Mouse (Mus musculus) CH12.LX (cell line): Measurements from ENCODE around the gene Serpina3k. TPM values are rescaled to one million over a fixed set of nuclear protein-coding genes. Genes with fewer than 3 reads are reported as not detected.
"Not testable (repeated sequence)": the region's sequence is repeated elsewhere in the genome, so short reads cannot be mapped to it uniquely, and the experiment has no call there.

ENCODE experiments used
- DNase-seq: peaks from one replicate; pipeline ENCODE4 v3.0.0-alpha.2; 2013; ENCODE audit errors: extremely low read depth
- H3K27ac ChIP-seq: 2 replicates; pipeline ENCODE4 v1.5.1; 2012; ENCODE audit warnings: low read depth, mild to moderate bottlenecking, control low read depth, moderate library complexity; ENCODE audit not compliant: insufficient read depth
- H3K27me3 ChIP-seq: replicated peaks from 2 replicates; pipeline ENCODE3; 2012; ENCODE audit warnings: inconsistent platforms
- H3K36me3 ChIP-seq, 2 experiments: replicated peaks in 1 of 2; 2 replicates each; pipeline versions ENCODE3 to v1.6.1; 2012; ENCODE audit warnings: inconsistent platforms in 1 of 2, low read length in 1 of 2, mild to moderate bottlenecking in 1 of 2, mixed read lengths in 1 of 2, moderate library complexity in 1 of 2; ENCODE audit not compliant: control insufficient read depth in 1 of 2, insufficient read depth in 1 of 2
- H3K4me1 ChIP-seq, 2 experiments: 2 replicates each; pipeline ENCODE4 v1.6.1; 2012; ENCODE audit warnings: inconsistent platforms in 1 of 2, moderate library complexity in 1 of 2; ENCODE audit not compliant: insufficient read depth in 2 of 2, control insufficient read depth in 1 of 2
- H3K4me2 ChIP-seq: 2 replicates; pipeline ENCODE4 v1.6.1; 2012; ENCODE audit warnings: low read depth, mild to moderate bottlenecking, control low read depth; ENCODE audit not compliant: poor library complexity, insufficient read depth, severe bottlenecking
- H3K4me3 ChIP-seq, 3 experiments: fragments of 150-350 bp in 1 of 3; sonication (generic) in 1 of 3; replicated peaks in 1 of 3; 2 replicates each; pipeline versions ENCODE3 to v1.5.1; 2011 to 2012; ENCODE audit warnings: low read depth in 2 of 3, low read length in 2 of 3, mild to moderate bottlenecking in 2 of 3, moderate library complexity in 2 of 3, control low read depth in 1 of 3, improper control_type of control experiment in 1 of 3, inconsistent platforms in 1 of 3, mixed read lengths in 1 of 3; ENCODE audit not compliant: poor library complexity in 1 of 3
- H3K79me2 ChIP-seq: replicated peaks from 2 replicates; pipeline ENCODE4 v1.6.1; 2012; ENCODE audit warnings: mild to moderate bottlenecking, moderate library complexity; ENCODE audit not compliant: control insufficient read depth, poor library complexity, insufficient read depth, severe bottlenecking; ENCODE audit errors: extremely low read depth
- H3K9ac ChIP-seq: 2 replicates; pipeline ENCODE4 v1.6.1; 2012; ENCODE audit warnings: low read depth, mild to moderate bottlenecking, control low read depth, moderate library complexity; ENCODE audit not compliant: insufficient read depth
- H3K9me3 ChIP-seq: replicated peaks from 2 replicates; pipeline ENCODE3; 2012; ENCODE audit warnings: low read length, inconsistent platforms, mixed read lengths
- BHLHE40 ChIP-seq: IDR thresholded peaks from 2 replicates; pipeline ENCODE4 v1.6.1; 2011; ENCODE audit warnings: mild to moderate bottlenecking, low read depth, low read length, improper control_type of control experiment
- CHD1 ChIP-seq: IDR thresholded peaks from 2 replicates; pipeline ENCODE4 v1.6.1; 2012; ENCODE audit warnings: low read depth, low read length, improper control_type of control experiment, inconsistent platforms
- CHD2 ChIP-seq: IDR thresholded peaks from 2 replicates; pipeline ENCODE4 v1.6.1; 2011; ENCODE audit warnings: low read length, improper control_type of control experiment
- GABPA ChIP-seq: IDR thresholded peaks from 2 replicates; pipeline ENCODE4 v1.6.1; 2012; ENCODE audit warnings: low read depth, low read length, improper control_type of control experiment, inconsistent platforms; ENCODE audit not compliant: insufficient replicate concordance
- KAT2A ChIP-seq: IDR thresholded peaks from 2 replicates; pipeline ENCODE4 v1.6.1; 2012; ENCODE audit warnings: low read length, improper control_type of control experiment, inconsistent platforms; ENCODE audit not compliant: insufficient replicate concordance
- MAFK ChIP-seq: IDR thresholded peaks from 2 replicates; pipeline ENCODE4 v1.6.1; 2011; ENCODE audit warnings: low read length, improper control_type of control experiment; ENCODE audit not compliant: insufficient replicate concordance
- MAX ChIP-seq: IDR thresholded peaks from 2 replicates; pipeline ENCODE4 v1.6.1; 2011; ENCODE audit warnings: low read length, improper control_type of control experiment
- MAZ ChIP-seq: IDR thresholded peaks from 2 replicates; pipeline ENCODE4 v1.6.1; 2012; ENCODE audit warnings: low read depth, mild to moderate bottlenecking, inconsistent platforms, low read length, improper control_type of control experiment, moderate library complexity
- MYC ChIP-seq: IDR thresholded peaks from 2 replicates; pipeline ENCODE4 v1.6.1; 2011; ENCODE audit warnings: low read depth, mild to moderate bottlenecking, improper control_type of control experiment, low read length
- POLR2A ChIP-seq: IDR thresholded peaks from 2 replicates; pipeline ENCODE4 v1.6.1; 2011; ENCODE audit warnings: low read depth, mild to moderate bottlenecking, improper control_type of control experiment, low read length
- RAD21 ChIP-seq: IDR thresholded peaks from 2 replicates; pipeline ENCODE4 v1.6.1; 2011; ENCODE audit warnings: low read depth, mild to moderate bottlenecking, low read length, improper control_type of control experiment, moderate library complexity
- SMC3 ChIP-seq: IDR thresholded peaks from 2 replicates; pipeline ENCODE4 v1.6.1; 2011; ENCODE audit warnings: low read depth, low read length, improper control_type of control experiment
- UBTF ChIP-seq: IDR thresholded peaks from 2 replicates; pipeline ENCODE4 v1.6.1; 2012; ENCODE audit warnings: low read depth, mild to moderate bottlenecking, inconsistent platforms, low read length, improper control_type of control experiment, moderate library complexity
- ZKSCAN1 ChIP-seq: IDR thresholded peaks from 2 replicates; pipeline ENCODE4 v1.6.1; 2012; ENCODE audit warnings: low read depth, inconsistent platforms, low read length, improper control_type of control experiment, borderline replicate concordance
- dilution Hi-C: fragments of 300-500 bp; cut with MboI; formaldehyde crosslinking; loops from 2 replicates; pipeline ENCODE4 v1.14.3; 2020; ENCODE audit warnings: low sequenced_read_pairs; ENCODE audit not compliant: extremely low pct_unique_long_range_greater_than_20kb, extremely low pct_ligation_motif_present
- in situ Hi-C: fragments of 300-500 bp; cut with MboI; formaldehyde crosslinking; loops from 3 replicates; pipeline ENCODE4 v1.14.3; 2019; ENCODE audit warnings: low sequenced_read_pairs, low pct_ligation_motif_present, low pct_unique_long_range_greater_than_20kb, mixed read lengths
- polyA plus RNA-seq: library from polyadenylated mRNA; unstranded; fragments of >175 nt; gene quantifications from 2 replicates; pipeline ENCODE4 v1.2.1, GENCODE M21; 2012; ENCODE audit warnings: low read depth; ENCODE audit not compliant: insufficient read length
- total RNA-seq, 2 experiments: library from RNA; depleted of rRNA; stranded (reverse); fragments of 300-350 nt in 1 of 2; fragments of >200 nt in 1 of 2; gene quantifications; 2 replicates each; pipeline ENCODE4 v1.2.3; 2012 to 2014

Gene Serpina3k
- total and polyA plus RNA-seq, 3 experiments, result not detected

- H3K9me3 ChIP-seq, result no peaks in the 10 kb centered on the region
- H3K4me3 ChIP-seq, result no peak overlapping the region
- no peak overlapping the region for H3K9ac ChIP-seq
- H3K27ac ChIP-seq, result no peak overlapping the region
- DNase-seq, result no peak
- H3K4me2 ChIP-seq, result no peak overlapping the region
- no peaks in the 10 kb centered on the region for H3K79me2 ChIP-seq
- H3K36me3 ChIP-seq, result no peaks in the 10 kb centered on the region
- in situ Hi-C loops (no loop called here), dilution Hi-C loops (no loop called here)
- no peaks in the 10 kb centered on the region for H3K27me3 ChIP-seq
- TF ChIP-seq POLR2A (no peak), UBTF (no peak), BHLHE40 (no peak), KAT2A (no peak), CHD1 (no peak), GABPA (no peak), ZKSCAN1 (no peak), MAZ (no peak)
- no peaks in the 10 kb centered on the region; a peak in 1 of 4 replicates for H3K4me1 ChIP-seq
Measured at GRCm38 (mm10) chr12:104322454-104322853, 15.8 kb upstream of the Serpina3k start.

- H3K9me3 ChIP-seq, result no peaks in the 10 kb centered on the region
- TF ChIP-seq RAD21 (no peak), MAX (no peak), SMC3 (no peak), GABPA (no peak), MYC (no peak), MAFK (no peak), CHD2 (no peak)
- TF ChIP-seq, all 38 proteins: peak for 0
- H3K4me3 ChIP-seq, result no peak overlapping the region
- no peaks in the 10 kb centered on the region for H3K4me1 ChIP-seq
- dilution Hi-C loops (no loop called here), in situ Hi-C loops (no loop called here)
- no peak overlapping the region for H3K9ac ChIP-seq
- H3K79me2 ChIP-seq, result no peaks in the 10 kb centered on the region
- H3K27ac ChIP-seq, result no peak overlapping the region
- no peaks in the 10 kb centered on the region for H3K36me3 ChIP-seq
- no peak for DNase-seq
- H3K4me2 ChIP-seq, result no peak overlapping the region
- no peaks in the 10 kb centered on the region for H3K27me3 ChIP-seq
Measured at GRCm38 (mm10) chr12:104331701-104332100, 6.6 kb upstream of the Serpina3k start.

- H3K9ac ChIP-seq, DNase-seq, in situ Hi-C loops, H3K4me2 ChIP-seq, dilution Hi-C loops, H3K27me3 ChIP-seq, H3K36me3 ChIP-seq, H3K27ac ChIP-seq, H3K79me2 ChIP-seq, H3K9me3 ChIP-seq, H3K4me3 ChIP-seq, H3K4me1 ChIP-seq: not testable (repeated sequence)
Measured at GRCm38 (mm10) chr12:104336873-104337272, 1.4 kb upstream of the Serpina3k start.
